ENCODE assay signal across 27 mouse cellular contexts in the genomic region with DNA sequence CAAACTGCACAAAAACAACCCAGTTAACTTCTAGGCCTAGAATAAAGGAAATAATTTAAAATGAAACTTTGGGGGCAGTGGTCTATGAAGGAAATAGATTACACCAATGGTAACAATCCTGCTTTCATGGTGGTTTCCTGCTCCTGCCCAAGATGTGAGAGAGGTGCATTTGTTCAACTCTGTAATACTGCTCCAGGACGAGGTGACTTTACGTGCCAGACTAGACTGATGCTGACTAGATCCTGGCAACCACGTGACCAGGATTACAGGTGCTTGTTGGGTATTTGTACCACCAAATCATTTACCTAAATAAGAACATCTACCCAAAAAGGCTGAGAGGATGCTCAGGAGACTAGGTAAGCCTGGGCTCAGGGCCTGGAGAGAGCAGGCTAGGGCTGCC. TPM values are rescaled to one million over a fixed set of nuclear protein-coding genes. Genes with fewer than 3 reads are reported as not detected.
"Had no signal": no experiment of that assay in that cellular context is flagged by ENCODE, and none has a peak within 500 bp of the region (broad histone marks: within the 10 kb centered on the region; RNA-seq: fewer than 3 reads in every experiment).

No protein-coding gene starts in this region.

- DNase-seq: kidney, adult 8-10 months; kidney, postnatal 10 days; kidney, postnatal 36 days; left cerebral cortex, postnatal 4 days; lung, adult 18-20 months; lung, postnatal 10 days; lung, postnatal 36 days; spleen, adult 18-20 months; thymus, adult 2 months; thymus, postnatal 14 days; thymus, postnatal 4 days had no signal

- H3K4me3 ChIP-seq: kidney, embryonic 15.5 days; limb, embryonic 12.5 days; limb, embryonic 15.5 days; liver, embryonic 15.5 days; lung, embryonic 15.5 days; megakaryocyte, embryonic 14.5 days; midbrain, embryonic 10.5 days; midbrain, embryonic 13.5 days; myocyte had no signal

- H3K27ac ChIP-seq: kidney, embryonic 15.5 days; limb, embryonic 12.5 days; limb, embryonic 15.5 days; liver, embryonic 15.5 days; lung, embryonic 15.5 days; midbrain, embryonic 10.5 days; midbrain, embryonic 13.5 days; stomach, postnatal 0 days had no signal

- H3K27me3 ChIP-seq: kidney, embryonic 15.5 days; limb, embryonic 12.5 days; limb, embryonic 15.5 days; liver, embryonic 15.5 days; lung, embryonic 15.5 days; midbrain, embryonic 13.5 days had no signal

- ATAC-seq: midbrain, embryonic 13.5 days; midbrain, embryonic 16.5 days had no signal

RNA-seq across cellular contexts. Expression of gene Cxcr6, which starts 5.6 kb away (rescaled TPM):
- total RNA-seq: layer of hippocampus, postnatal 14 days; left cerebral cortex, adult 8-10 months; left cerebral cortex, postnatal 14 days; left cerebral cortex, postnatal 4 days had no signal

RNA-seq across cellular contexts. Expression of gene Xcr1, which starts 50.0 kb away (rescaled TPM):
- total RNA-seq: layer of hippocampus, postnatal 14 days; left cerebral cortex, adult 8-10 months; left cerebral cortex, postnatal 14 days; left cerebral cortex, postnatal 4 days had no signal
- polyA plus RNA-seq: kidney, embryonic 15.5 days; liver, embryonic 11.5 days; lung, embryonic 15.5 days; neural tube, embryonic 11.5 days had no signal
